Mouse (Mus musculus) kidney, postnatal 10 days (tissue): ENCODE measurements at regions not wholly inside any gene's neighbourhood (a gene's known extent, or its start where the extent isn't known, plus 50 kb on each side); places are given as distances from the start of the nearest gene placed in this dataset.
"Not testable (repeated sequence)": the region's sequence is repeated elsewhere in the genome, so short reads cannot be mapped to it uniquely, and the experiment has no call there.

Experiments
- DNase-seq: peaks from one replicate; pipeline ENCODE4 v3.0.0; 2021; ENCODE audit warnings: mixed read lengths

GRCm38 (mm10) chr8:88064414-88065110 lies 54.0 kb upstream of the Cnep1r1 start:
- no peak for DNase-seq

- DNase-seq, result not testable (repeated sequence)
Measured at GRCm38 (mm10) chr8:88059107-88059506, 59.5 kb upstream of the Cnep1r1 start.

GRCm38 (mm10) chr8:88057686-88058234 lies 60.8 kb upstream of the Cnep1r1 start:
- DNase-seq, result no peak

GRCm38 (mm10) chr8:88050651-88051050 lies 67.9 kb upstream of the Cnep1r1 start:
- no peak for DNase-seq

- peak; percentile 75 for DNase-seq
Measured at GRCm38 (mm10) chr8:88049091-88049490, 69.5 kb upstream of the Cnep1r1 start.

- DNase-seq, result no peak
Measured at GRCm38 (mm10) chr8:88045995-88046394, 72.6 kb upstream of the Cnep1r1 start.

GRCm38 (mm10) chr8:88039286-88039685 lies 79.3 kb upstream of the Cnep1r1 start:
- no peak for DNase-seq

GRCm38 (mm10) chr8:88037994-88038393 lies 78.6 kb upstream of the Zfp423 start:
- DNase-seq, result no peak

GRCm38 (mm10) chr8:88033054-88033453 lies 73.7 kb upstream of the Zfp423 start:
- DNase-seq, result no peak

- no peak for DNase-seq
Measured at GRCm38 (mm10) chr8:88024496-88024895, 65.1 kb upstream of the Zfp423 start.

- peak; percentile 56 for DNase-seq
Measured at GRCm38 (mm10) chr8:88023423-88023822, 64.0 kb upstream of the Zfp423 start.

GRCm38 (mm10) chr8:88022776-88023385 lies 63.5 kb upstream of the Zfp423 start:
- no peak for DNase-seq

GRCm38 (mm10) chr8:88019243-88020115 lies 60.1 kb upstream of the Zfp423 start:
- no peak for DNase-seq

GRCm38 (mm10) chr8:88018494-88018893 lies 59.1 kb upstream of the Zfp423 start:
- no peak for DNase-seq

GRCm38 (mm10) chr8:88012177-88012825 lies 52.9 kb upstream of the Zfp423 start:
- DNase-seq, result peak; percentile 62

- peak; percentile 78 for DNase-seq
Measured at GRCm38 (mm10) chr8:88010566-88010965, 51.2 kb upstream of the Zfp423 start.

- no peak for DNase-seq
Measured at GRCm38 (mm10) chr8:88009878-88010277, 50.5 kb upstream of the Zfp423 start.
